Comparison of ENCODE assay signal across 28 mouse cellular contexts in genomic region chr4:125385811-125386210, GRCm38 (mm10).
"Had no signal": no experiment of that assay in that cellular context is flagged by ENCODE, and none has a peak within 500 bp of the region (broad histone marks: within the 10 kb centered on the region; RNA-seq: fewer than 3 reads in every experiment).

No protein-coding gene starts in this region.

- H3K4me1 ChIP-seq: limb, embryonic 10.5 days; limb, embryonic 12.5 days; limb, embryonic 13.5 days; limb, embryonic 15.5 days; liver, embryonic 12.5 days; liver, embryonic 13.5 days; liver, embryonic 15.5 days; lung, embryonic 15.5 days; megakaryocyte, embryonic 14.5 days; midbrain, embryonic 15.5 days had no signal

- H3K27me3 ChIP-seq: liver, embryonic 12.5 days; liver, embryonic 13.5 days; liver, embryonic 15.5 days; lung, embryonic 15.5 days; midbrain, embryonic 15.5 days had no signal

- H3K36me3 ChIP-seq: limb, embryonic 10.5 days; limb, embryonic 12.5 days; limb, embryonic 13.5 days; limb, embryonic 15.5 days; liver, embryonic 12.5 days; liver, embryonic 13.5 days; liver, embryonic 15.5 days; lung, embryonic 15.5 days; midbrain, embryonic 10.5 days; midbrain, embryonic 12.5 days; midbrain, embryonic 13.5 days; midbrain, embryonic 15.5 days had no signal

- H3K4me3 ChIP-seq: left cerebral cortex, adult 2 months; limb, embryonic 10.5 days; limb, embryonic 12.5 days; limb, embryonic 13.5 days; limb, embryonic 15.5 days; liver, embryonic 12.5 days; liver, embryonic 13.5 days; liver, embryonic 15.5 days; lung, embryonic 15.5 days; megakaryocyte, embryonic 14.5 days; midbrain, embryonic 10.5 days; midbrain, embryonic 12.5 days; midbrain, embryonic 13.5 days; midbrain, embryonic 15.5 days; myocyte had no signal

- H3K27ac ChIP-seq: left cerebral cortex, adult 2 months; limb, embryonic 10.5 days; limb, embryonic 12.5 days; limb, embryonic 13.5 days; limb, embryonic 15.5 days; liver, embryonic 12.5 days; liver, embryonic 13.5 days; liver, embryonic 14.5 days; liver, embryonic 15.5 days; lung, embryonic 15.5 days; macrophage; midbrain, embryonic 10.5 days; midbrain, embryonic 12.5 days; midbrain, embryonic 13.5 days; midbrain, embryonic 15.5 days had no signal

- H3K9ac ChIP-seq: limb, embryonic 12.5 days; limb, embryonic 13.5 days; limb, embryonic 15.5 days; liver, embryonic 12.5 days; liver, embryonic 13.5 days; liver, embryonic 14.5 days; liver, embryonic 15.5 days; liver, postnatal 0 days; lung, embryonic 14.5 days; lung, embryonic 15.5 days; midbrain, embryonic 12.5 days; midbrain, embryonic 13.5 days; midbrain, embryonic 15.5 days had no signal

- DNase-seq: left cerebral cortex, postnatal 4 days; liver; liver, embryonic 13.5 days; liver, postnatal 0 days; lung, adult 18-20 months; lung, adult 2 months; lung, embryonic 14.5 days; lung, postnatal 10 days; lung, postnatal 14 days; lung, postnatal 36 days; lung, postnatal 4 days; midbrain, embryonic 14.5 days had no signal
